Mouse (Mus musculus) ovary, postnatal 36 days (tissue): ENCODE data around the gene Pmp22.

Source experiments
- DNase-seq: peaks from one replicate; pipeline ENCODE4 v3.0.0; 2022; ENCODE audit warnings: low spot score, mixed read lengths

Pmp22 gene

DNA sequence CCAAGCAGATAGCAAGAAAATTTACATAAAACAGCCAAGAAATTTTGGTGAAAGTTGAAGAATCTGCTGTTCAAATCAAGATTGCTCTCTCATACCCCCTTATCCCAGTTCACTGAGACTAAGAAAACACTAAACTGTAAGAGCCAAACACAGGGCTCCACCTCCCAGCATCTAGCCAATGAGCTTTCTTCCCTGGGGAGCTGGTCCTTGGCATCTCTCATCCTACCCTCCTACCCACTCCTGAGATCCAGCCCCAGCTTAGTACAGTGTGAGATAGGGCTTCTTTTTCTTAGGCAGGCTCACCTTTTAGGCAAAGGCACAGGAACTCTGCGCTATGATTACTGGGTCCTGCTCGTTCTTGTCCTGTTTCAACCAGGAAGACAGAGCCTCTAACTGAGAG lies 34.0 kb downstream of the Pmp22 start:
- no peak for DNase-seq

- no peak for DNase-seq
These were observed 34.8 kb downstream of the Pmp22 start for GRCm38 (mm10) chr11:63163550-63163949.

- DNase-seq: no peak
These were observed 35.4 kb downstream of the Pmp22 start for GRCm38 (mm10) chr11:63163986-63164682.

GRCm38 (mm10) chr11:63164756-63165484 lies 36.1 kb downstream of the Pmp22 start:
- DNase-seq: no peak

DNA sequence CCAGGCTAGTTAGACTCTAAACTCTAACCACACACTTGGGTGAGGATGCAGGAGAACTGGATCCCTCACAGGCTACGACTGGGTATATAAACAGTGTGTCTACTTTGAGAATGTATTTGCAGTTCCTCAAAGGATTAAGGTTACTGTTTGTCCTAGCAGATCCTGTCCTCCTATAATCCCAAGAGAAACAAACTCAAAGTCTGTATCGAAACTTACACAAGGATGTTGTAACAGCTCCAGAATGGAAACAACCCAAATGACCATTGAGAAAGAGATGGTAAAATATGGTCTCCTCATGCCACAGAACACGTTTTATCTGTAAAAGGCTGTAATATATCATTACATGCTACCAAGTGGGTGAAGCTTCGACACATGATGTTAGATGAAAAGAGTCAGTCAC lies 39.0 kb downstream of the Pmp22 start:
- no peak for DNase-seq

- no peak for DNase-seq
These were observed 39.9 kb downstream of the Pmp22 start for GRCm38 (mm10) chr11:63168551-63169258.

DNA sequence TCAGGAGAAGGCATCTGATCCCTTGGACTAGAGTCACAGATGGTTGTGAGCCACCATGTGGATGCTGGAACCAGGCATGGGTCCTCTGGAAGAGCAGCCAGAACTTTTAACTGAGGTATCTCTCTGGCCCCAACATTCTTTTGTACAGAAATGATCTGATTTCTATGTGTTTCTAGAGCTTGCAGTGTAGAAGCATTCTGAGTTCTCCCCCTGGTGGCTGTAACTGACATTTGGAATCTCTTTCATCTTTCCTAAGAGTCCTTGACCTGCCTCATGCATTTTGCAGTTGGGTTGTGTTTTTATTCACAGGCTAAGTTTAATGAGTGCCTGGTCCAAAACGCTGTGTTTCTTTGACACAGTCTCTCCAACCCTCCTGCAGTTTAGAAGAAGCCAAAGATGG lies 43.2 kb downstream of the Pmp22 start:
- DNase-seq: no peak

DNA sequence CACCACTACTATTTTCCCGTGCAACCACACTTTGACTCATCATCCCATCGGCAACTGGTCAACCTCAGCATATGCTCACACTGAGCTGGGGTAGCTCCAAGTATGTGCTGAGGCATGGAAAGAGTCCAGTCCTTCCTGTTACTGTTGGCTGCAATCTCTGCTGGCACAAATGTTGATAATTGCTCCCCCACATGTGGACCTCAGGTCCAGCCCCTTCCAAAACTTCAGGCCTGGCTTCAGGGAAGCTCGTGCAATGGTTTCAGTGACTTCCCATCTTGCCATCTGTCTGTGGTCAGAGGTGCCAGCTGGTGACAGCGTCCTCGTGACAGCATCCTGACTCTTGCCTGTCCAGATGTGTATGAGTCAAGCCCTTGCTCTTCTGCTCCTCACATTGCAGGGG lies 44.8 kb downstream of the Pmp22 start:
- DNase-seq: peak; percentile 16

GRCm38 (mm10) chr11:63175302-63175701 lies 46.5 kb downstream of the Pmp22 start:
- no peak for DNase-seq

DNA sequence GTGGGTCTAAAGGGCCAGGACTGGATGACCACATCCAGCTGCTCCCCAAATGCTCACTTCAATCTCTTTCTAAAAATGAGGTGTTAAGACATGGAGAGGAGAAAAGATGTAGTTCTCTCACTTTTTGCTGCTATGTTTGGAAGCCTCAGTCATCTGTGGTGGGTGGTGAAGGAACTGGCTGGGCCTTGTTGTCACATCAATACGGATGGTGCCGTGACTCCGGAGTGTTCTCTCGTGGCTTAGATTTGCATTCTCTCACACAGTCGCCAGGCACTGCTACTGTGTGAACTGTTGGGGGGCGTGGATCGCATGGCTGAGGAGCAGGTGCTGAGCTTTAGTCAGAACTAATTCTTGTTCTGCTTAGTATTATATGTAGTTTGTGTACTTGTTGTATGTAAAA lies 47.6 kb downstream of the Pmp22 start:
- DNase-seq: no peak

DNA sequence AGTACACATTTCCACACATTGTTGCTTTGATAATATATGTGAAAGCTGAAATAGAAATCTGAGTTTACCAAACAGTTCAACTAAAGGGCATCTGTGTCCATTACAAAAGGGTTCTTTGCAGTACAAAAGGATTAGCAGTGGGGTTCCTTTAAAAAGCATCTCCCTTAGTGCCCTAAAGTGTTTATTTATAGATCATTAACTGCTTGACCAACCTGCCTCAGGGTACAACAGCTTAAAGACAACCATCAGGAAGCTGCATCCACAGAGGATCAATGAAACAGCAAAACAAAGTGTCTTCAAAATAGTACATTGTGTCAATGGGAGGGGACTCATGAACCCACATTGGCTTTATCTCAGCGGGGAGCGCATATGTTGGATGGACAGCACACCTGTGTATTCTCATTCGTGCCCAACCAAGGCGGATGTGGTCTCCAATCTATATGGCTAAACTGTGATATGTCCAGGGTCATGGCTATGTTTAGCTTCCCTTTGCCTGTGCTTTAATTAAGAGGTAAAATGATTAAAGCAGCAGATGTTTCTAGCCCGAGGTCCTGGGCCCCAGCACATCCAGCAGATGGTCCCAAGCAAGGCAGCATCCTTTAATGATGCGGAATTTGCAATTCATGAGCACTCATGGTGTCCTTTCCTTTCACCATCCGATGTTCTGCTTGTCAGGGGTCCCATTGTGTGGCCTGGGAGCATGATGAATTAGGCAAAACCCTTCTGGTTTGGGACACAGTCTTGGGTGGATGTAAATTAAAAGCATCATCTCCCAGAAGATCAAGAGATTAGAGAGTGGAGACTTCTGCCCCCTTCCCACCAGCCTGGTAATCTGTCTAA lies 51.7 kb downstream of the Pmp22 start:
- DNase-seq: no peak

DNA sequence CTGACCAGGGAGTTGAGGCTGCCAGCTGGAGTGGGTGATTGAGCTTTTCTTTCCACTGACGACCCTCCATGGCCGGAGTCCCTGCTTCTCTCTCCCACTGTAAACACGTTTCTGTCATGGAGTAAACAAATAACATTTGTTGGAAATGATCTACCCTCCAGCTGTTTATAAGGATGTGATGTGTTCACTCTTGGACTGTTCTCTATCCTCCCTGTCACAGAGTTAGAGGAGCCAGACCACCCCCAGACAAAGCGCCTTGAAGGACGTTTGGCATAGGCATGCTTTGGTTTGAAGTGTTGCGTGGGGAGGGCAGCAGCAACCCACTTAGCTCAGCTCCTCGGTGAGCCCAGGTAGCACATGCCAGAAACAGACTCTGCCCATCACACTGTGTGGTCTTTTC lies 60.0 kb downstream of the Pmp22 start:
- DNase-seq: no peak

GRCm38 (mm10) chr11:63198070-63198469 lies 69.3 kb downstream of the Pmp22 start:
- no peak for DNase-seq

DNA sequence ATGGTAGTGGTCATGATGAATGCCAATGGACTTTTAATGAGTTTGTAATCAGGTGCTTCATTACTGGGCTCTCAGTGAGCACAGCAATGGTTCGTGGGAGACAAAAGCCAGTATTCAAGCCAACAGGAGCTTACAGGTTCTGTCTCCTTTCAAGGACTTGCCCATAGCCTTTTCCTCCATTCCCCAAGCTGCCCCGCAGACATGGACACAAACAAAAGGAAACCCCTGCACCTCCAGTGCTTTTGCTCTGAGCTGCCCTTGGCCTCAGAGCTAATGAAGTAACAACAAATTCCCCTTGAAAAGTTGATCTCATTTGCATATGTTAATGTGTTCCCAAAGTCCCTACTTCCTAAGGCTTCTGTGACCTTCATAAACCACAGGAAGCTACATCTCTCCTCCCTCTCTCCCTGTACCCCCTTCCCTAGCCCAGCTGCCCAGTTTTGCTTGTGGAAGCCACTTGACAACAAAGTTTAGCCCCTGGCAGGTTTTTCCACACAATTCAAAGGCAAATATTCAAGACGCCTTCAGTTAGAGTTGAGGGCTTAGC lies 73.3 kb downstream of the Pmp22 start:
- DNase-seq: no peak
